Mouse (Mus musculus): ENCODE data around the gene Rbfox3. TPM values are rescaled to one million over a fixed set of nuclear protein-coding genes. Genes with fewer than 3 reads are reported as not detected.

The Rbfox3 gene
- polyA plus RNA-seq, 1 experiment from 2014 or later, result 54.9 TPM

- Histone ChIP-seq H3K4me2 (ENCODE audit: low read length) (no peak overlapping the region), H3K27ac (ENCODE audit: low read length) (no peak overlapping the region), H3K4me3 (ENCODE audit: low read depth, low read length) (no peak overlapping the region), H3K9ac (ENCODE audit: low read depth, low read length) (peak overlapping the region; percentile 12; the same call in 1 of the 2 replicates), H3K36me3 (ENCODE audit: control insufficient read depth, insufficient read depth, low read length) (no peaks in the 10 kb centered on the region), H3K4me1 (ENCODE audit: control insufficient read depth, insufficient read depth, low read length) (peaks cover 33% of the 10 kb centered on the region), H3K9me3 (replicated peaks; ENCODE audit: control insufficient read depth, low read length, poor library complexity, severe bottlenecking) (no peaks in the 10 kb centered on the region), H3K27me3 (ENCODE audit: control insufficient read depth, insufficient read depth, low read depth, low read length) (no peaks in the 10 kb centered on the region)
- no peak for ATAC-seq
- WGBS, result 61% methylated on average over 10 of the region's 10 CpGs
Measured at GRCm38 (mm10) chr11:118898156-118898555, 13.2 kb downstream of the Rbfox3 start.

- Histone ChIP-seq H3K4me2 (ENCODE audit: low read length) (peak overlapping the region; percentile 0; the same call in 1 of the 2 replicates), H3K9me3 (replicated peaks; ENCODE audit: control insufficient read depth, low read length, poor library complexity, severe bottlenecking) (no peaks in the 10 kb centered on the region), H3K4me1 (ENCODE audit: control insufficient read depth, insufficient read depth, low read length) (peaks cover 33% of the 10 kb centered on the region), H3K27me3 (ENCODE audit: control insufficient read depth, insufficient read depth, low read depth, low read length) (no peaks in the 10 kb centered on the region), H3K4me3 (ENCODE audit: low read depth, low read length) (no peak overlapping the region), H3K36me3 (ENCODE audit: control insufficient read depth, insufficient read depth, low read length) (no peaks in the 10 kb centered on the region), H3K27ac (ENCODE audit: low read length) (peak overlapping the region; percentile 40), H3K9ac (ENCODE audit: low read depth, low read length) (peak overlapping the region; percentile 12)
- 18% methylated on average over 21 of the region's 21 CpGs for WGBS
- ATAC-seq, result peak; percentile 44; the same call in 1 of the 2 replicates
Measured at GRCm38 (mm10) chr11:118897114-118897841, 14.1 kb downstream of the Rbfox3 start.

GRCm38 (mm10) chr11:118896032-118896675, 15.2 kb downstream of the Rbfox3 start:
- Histone ChIP-seq H3K36me3 (ENCODE audit: control insufficient read depth, insufficient read depth, low read length) (no peaks in the 10 kb centered on the region), H3K4me2 (ENCODE audit: low read length) (no peak overlapping the region), H3K9me3 (replicated peaks; ENCODE audit: control insufficient read depth, low read length, poor library complexity, severe bottlenecking) (no peaks in the 10 kb centered on the region), H3K27me3 (ENCODE audit: control insufficient read depth, insufficient read depth, low read depth, low read length) (no peaks in the 10 kb centered on the region), H3K4me1 (ENCODE audit: control insufficient read depth, insufficient read depth, low read length) (peaks cover 42% of the 10 kb centered on the region), H3K4me3 (ENCODE audit: low read depth, low read length) (no peak overlapping the region), H3K9ac (ENCODE audit: low read depth, low read length) (no peak overlapping the region; the same call in 1 of the 2 replicates), H3K27ac (ENCODE audit: low read length) (no peak overlapping the region)
- 20% methylated on average over 16 of the region's 16 CpGs for WGBS
- ATAC-seq, result no peak

- H3K4me1 ChIP-seq (ENCODE audit: control insufficient read depth, insufficient read depth, low read length), result peaks cover 42% of the 10 kb centered on the region
- no peaks in the 10 kb centered on the region for H3K36me3 ChIP-seq (ENCODE audit: control insufficient read depth, insufficient read depth, low read length)
- 77% methylated on average over 5 of the region's 5 CpGs for WGBS
- no peaks in the 10 kb centered on the region for H3K27me3 ChIP-seq (ENCODE audit: control insufficient read depth, insufficient read depth, low read depth, low read length)
- H3K27ac ChIP-seq (ENCODE audit: low read length), result no peak overlapping the region
- no peak overlapping the region for H3K4me3 ChIP-seq (ENCODE audit: low read depth, low read length)
- ATAC-seq, result no peak
- H3K9me3 ChIP-seq (replicated peaks; ENCODE audit: control insufficient read depth, low read length, poor library complexity, severe bottlenecking), result no peaks in the 10 kb centered on the region
- H3K9ac ChIP-seq (ENCODE audit: low read depth, low read length), result no peak overlapping the region
- H3K4me2 ChIP-seq (ENCODE audit: low read length), result no peak overlapping the region
Measured at GRCm38 (mm10) chr11:118894835-118895234, 16.6 kb downstream of the Rbfox3 start.

GRCm38 (mm10) chr11:118894196-118894595, 17.2 kb downstream of the Rbfox3 start:
- Histone ChIP-seq H3K27me3 (ENCODE audit: control insufficient read depth, insufficient read depth, low read depth, low read length) (no peaks in the 10 kb centered on the region), H3K4me1 (ENCODE audit: control insufficient read depth, insufficient read depth, low read length) (peaks cover 42% of the 10 kb centered on the region), H3K27ac (ENCODE audit: low read length) (no peak overlapping the region), H3K4me2 (ENCODE audit: low read length) (no peak overlapping the region), H3K9me3 (replicated peaks; ENCODE audit: control insufficient read depth, low read length, poor library complexity, severe bottlenecking) (no peaks in the 10 kb centered on the region), H3K9ac (ENCODE audit: low read depth, low read length) (no peak overlapping the region), H3K4me3 (ENCODE audit: low read depth, low read length) (no peak overlapping the region), H3K36me3 (ENCODE audit: control insufficient read depth, insufficient read depth, low read length) (no peaks in the 10 kb centered on the region)
- ATAC-seq, result no peak
- WGBS, result 89% methylated on average over 4 of the region's 4 CpGs

- WGBS, result 86% methylated on average over 5 of the region's 5 CpGs
- Histone ChIP-seq H3K27me3 (ENCODE audit: control insufficient read depth, insufficient read depth, low read depth, low read length) (no peaks in the 10 kb centered on the region), H3K4me1 (ENCODE audit: control insufficient read depth, insufficient read depth, low read length) (peaks cover 36% of the 10 kb centered on the region)
Measured at GRCm38 (mm10) chr11:118892876-118893275, 18.5 kb downstream of the Rbfox3 start.

GRCm38 (mm10) chr11:118891516-118891915, 19.9 kb downstream of the Rbfox3 start:
- H3K4me1 ChIP-seq (ENCODE audit: control insufficient read depth, insufficient read depth, low read length), result peaks cover 24% of the 10 kb centered on the region
- H3K9me3 ChIP-seq (replicated peaks; ENCODE audit: control insufficient read depth, low read length, poor library complexity, severe bottlenecking), result no peaks in the 10 kb centered on the region
- no peak overlapping the region for H3K4me2 ChIP-seq (ENCODE audit: low read length)
- H3K9ac ChIP-seq (ENCODE audit: low read depth, low read length), result no peak overlapping the region
- no peaks in the 10 kb centered on the region for H3K27me3 ChIP-seq (ENCODE audit: control insufficient read depth, insufficient read depth, low read depth, low read length)
- WGBS, result 80% methylated on average over 15 of the region's 15 CpGs
- peak overlapping the region; percentile 61 for H3K27ac ChIP-seq (ENCODE audit: low read length)
- H3K4me3 ChIP-seq (ENCODE audit: low read depth, low read length), result no peak overlapping the region
- H3K36me3 ChIP-seq (ENCODE audit: control insufficient read depth, insufficient read depth, low read length), result no peaks in the 10 kb centered on the region
- ATAC-seq, result no peak

More at GRCm38 (mm10) chr11:118892876-118893275, 18.5 kb downstream of the Rbfox3 start:
- no peak for ATAC-seq
- no peaks in the 10 kb centered on the region for H3K36me3 ChIP-seq (ENCODE audit: control insufficient read depth, insufficient read depth, low read length)
- no peak overlapping the region for H3K4me3 ChIP-seq (ENCODE audit: low read depth, low read length)
- H3K27ac ChIP-seq (ENCODE audit: low read length), result no peak overlapping the region
- H3K9ac ChIP-seq (ENCODE audit: low read depth, low read length), result no peak overlapping the region
- H3K4me2 ChIP-seq (ENCODE audit: low read length), result no peak overlapping the region
- H3K9me3 ChIP-seq (replicated peaks; ENCODE audit: control insufficient read depth, low read length, poor library complexity, severe bottlenecking), result no peaks in the 10 kb centered on the region

GRCm38 (mm10) chr11:118890992-118891398, 20.4 kb downstream of the Rbfox3 start:
- ATAC-seq, result peak; percentile 60

GRCm38 (mm10) chr11:118890474-118890873, 20.9 kb downstream of the Rbfox3 start:
- H3K4me2 ChIP-seq (ENCODE audit: low read length), result no peak overlapping the region
- H3K9me3 ChIP-seq (replicated peaks; ENCODE audit: control insufficient read depth, low read length, poor library complexity, severe bottlenecking), result no peaks in the 10 kb centered on the region
- H3K27ac ChIP-seq (ENCODE audit: low read length), result peak overlapping the region; percentile 61
- no peaks in the 10 kb centered on the region for H3K27me3 ChIP-seq (ENCODE audit: control insufficient read depth, insufficient read depth, low read depth, low read length)
- H3K4me1 ChIP-seq (ENCODE audit: control insufficient read depth, insufficient read depth, low read length), result peaks cover 15% of the 10 kb centered on the region
- no peaks in the 10 kb centered on the region for H3K36me3 ChIP-seq (ENCODE audit: control insufficient read depth, insufficient read depth, low read length)
- ATAC-seq, result peak; percentile 23; the same call in 1 of the 2 replicates
- H3K9ac ChIP-seq (ENCODE audit: low read depth, low read length), result no peak overlapping the region
- no peak overlapping the region for H3K4me3 ChIP-seq (ENCODE audit: low read depth, low read length)
- WGBS, result 59% methylated on average over 5 of the region's 5 CpGs

More at GRCm38 (mm10) chr11:118890992-118891398, 20.4 kb downstream of the Rbfox3 start:
- Histone ChIP-seq H3K4me1 (ENCODE audit: control insufficient read depth, insufficient read depth, low read length) (peaks cover 19% of the 10 kb centered on the region), H3K27ac (ENCODE audit: low read length) (peak overlapping the region; percentile 61), H3K27me3 (ENCODE audit: control insufficient read depth, insufficient read depth, low read depth, low read length) (no peaks in the 10 kb centered on the region), H3K36me3 (ENCODE audit: control insufficient read depth, insufficient read depth, low read length) (no peaks in the 10 kb centered on the region), H3K9ac (ENCODE audit: low read depth, low read length) (no peak overlapping the region), H3K9me3 (replicated peaks; ENCODE audit: control insufficient read depth, low read length, poor library complexity, severe bottlenecking) (no peaks in the 10 kb centered on the region), H3K4me3 (ENCODE audit: low read depth, low read length) (no peak overlapping the region), H3K4me2 (ENCODE audit: low read length) (no peak overlapping the region)
- 22% methylated on average over 16 of the region's 16 CpGs for WGBS
